Mouse (Mus musculus) lung, embryonic 14.5 days (tissue): ENCODE measurements around the gene Nabp1. TPM values are rescaled to one million over a fixed set of nuclear protein-coding genes. Genes with fewer than 3 reads are reported as not detected.
"Not testable (repeated sequence)": the region's sequence is repeated elsewhere in the genome, so short reads cannot be mapped to it uniquely, and the experiment has no call there.

ENCODE experiments used
- ATAC-seq: fragments of 200-750 bp; cut with Nextera tagmentation; 2 replicates; pipeline ENCODE4 v1.8.0; 2017; ENCODE audit warnings: mild to moderate bottlenecking, moderate TSS enrichment, moderate library complexity; ENCODE audit not compliant: insufficient read depth
- DNase-seq: peaks from one replicate; pipeline ENCODE4 v3.0.0-alpha.2; 2015
- H3K27ac ChIP-seq: fragments of 300-500 bp; sonication (generic); 2 replicates; pipeline ENCODE4 v1.5.1; 2014; ENCODE audit warnings: low read depth, mild to moderate bottlenecking, moderate library complexity
- H3K27me3 ChIP-seq: fragments of 300-500 bp; sonication (generic); 2 replicates; pipeline ENCODE4 v1.6.1; 2014; ENCODE audit warnings: low read length, control low read depth; ENCODE audit not compliant: insufficient read depth
- H3K36me3 ChIP-seq: fragments of 300-500 bp; sonication (generic); 2 replicates; pipeline ENCODE4 v1.6.1; 2014; ENCODE audit warnings: control low read depth; ENCODE audit not compliant: insufficient read depth
- H3K4me1 ChIP-seq: fragments of 300-500 bp; sonication (generic); 2 replicates; pipeline ENCODE4 v1.6.1; 2014; ENCODE audit warnings: antibody characterized with exemption, control low read depth; ENCODE audit not compliant: insufficient read depth
- H3K4me2 ChIP-seq: fragments of 300-500 bp; sonication (generic); 2 replicates; pipeline ENCODE4 v1.6.1; 2014; ENCODE audit warnings: mild to moderate bottlenecking
- H3K4me3 ChIP-seq: fragments of 300-500 bp; sonication (generic); 2 replicates; pipeline ENCODE4 v1.5.1; 2014; ENCODE audit warnings: low read depth, low read length
- H3K9ac ChIP-seq: fragments of 300-500 bp; sonication (generic); 2 replicates; pipeline ENCODE4 v1.6.1; 2014
- H3K9me3 ChIP-seq: fragments of 300-500 bp; sonication (generic); 2 replicates; pipeline ENCODE4 v1.6.1; 2016; ENCODE audit warnings: low read depth, low read length, control low read depth
- CTCF ChIP-seq: IDR thresholded peaks from 2 replicates; pipeline ENCODE4 v1.5.1; 2016; ENCODE audit warnings: antibody characterized with exemption, low read depth
- WGBS: fragments of 180-500 bp; shearing (Covaris S2); extraction: QIAGEN DNeasy Blood & Tissue Kit; methylation state at CpG from one replicate; pipeline ENCODE4 v1.1.7; 2014; 5-methylcytosine and 5-hydroxymethylcytosine counted together
- polyA plus RNA-seq: library from polyadenylated mRNA; unstranded; fragments of >200 nt; fragmentation: Nextera tagmentation; extraction: Ambion mirVana; gene quantifications from 2 replicates; pipeline ENCODE4 v1.2.1, GENCODE M21; 2014

The Nabp1 gene
- polyA plus RNA-seq, 1 experiment from 2014 or later = 5.6 TPM

GRCm38 (mm10) chr1:51457249-51457648, 21.0 kb downstream of the Nabp1 start:
- H3K9ac ChIP-seq = no peak overlapping the region
- no peak for TF ChIP-seq CTCF
- H3K4me2 ChIP-seq = no peak overlapping the region
- H3K27me3 ChIP-seq = no peaks in the 10 kb centered on the region
- H3K4me3 ChIP-seq = no peak overlapping the region
- ATAC-seq (peak; percentile 74), DNase-seq (peak; percentile 63)
- H3K9me3 ChIP-seq = no peaks in the 10 kb centered on the region
- WGBS = 30% methylated on average over 3 of the region's 3 CpGs
- no peaks in the 10 kb centered on the region for H3K36me3 ChIP-seq
- peaks cover 3% of the 10 kb centered on the region; the same call in 1 of the 2 replicates for H3K4me1 ChIP-seq
- no peak overlapping the region for H3K27ac ChIP-seq

- Histone ChIP-seq H3K4me2 (no peak overlapping the region), H3K27ac (no peak overlapping the region), H3K4me1 (no peaks in the 10 kb centered on the region), H3K36me3 (no peaks in the 10 kb centered on the region), H3K27me3 (no peaks in the 10 kb centered on the region), H3K9me3 (no peaks in the 10 kb centered on the region), H3K9ac (no peak overlapping the region), H3K4me3 (no peak overlapping the region)
- TF ChIP-seq CTCF = no peak
- no peak for DNase-seq
- no peak for ATAC-seq
- 45% methylated on average over 2 of the region's 2 CpGs for WGBS
Observed at GRCm38 (mm10) chr1:51448789-51449188, 29.4 kb downstream of the Nabp1 start.

- H3K36me3 ChIP-seq = no peaks in the 10 kb centered on the region
- H3K9ac ChIP-seq = no peak overlapping the region
- H3K27ac ChIP-seq = no peak overlapping the region
- 0 out of 2 replicates have a peak, but pooled peaks have one; percentile 17 for TF ChIP-seq CTCF
- no peaks in the 10 kb centered on the region for H3K9me3 ChIP-seq
- peak; percentile 31; the same call in 1 of the 2 replicates for ATAC-seq
- H3K4me1 ChIP-seq = no peaks in the 10 kb centered on the region
- DNase-seq = peak; percentile 65
- H3K4me2 ChIP-seq = no peak overlapping the region
- WGBS = 37% methylated on average over 9 of the region's 9 CpGs
- H3K4me3 ChIP-seq = no peak overlapping the region
- no peaks in the 10 kb centered on the region for H3K27me3 ChIP-seq
Observed at GRCm38 (mm10) chr1:51445854-51446460, 32.3 kb downstream of the Nabp1 start.

- H3K4me2 ChIP-seq = no peak overlapping the region
- H3K27ac ChIP-seq = no peak overlapping the region
- no peaks in the 10 kb centered on the region for H3K27me3 ChIP-seq
- TF ChIP-seq CTCF = no peak
- ATAC-seq = no peak
- 66% methylated on average over 5 of the region's 5 CpGs for WGBS
- DNase-seq = no peak
- no peaks in the 10 kb centered on the region for H3K4me1 ChIP-seq
- no peak overlapping the region for H3K9ac ChIP-seq
- H3K4me3 ChIP-seq = no peak overlapping the region
- no peaks in the 10 kb centered on the region for H3K9me3 ChIP-seq
- no peaks in the 10 kb centered on the region for H3K36me3 ChIP-seq
Observed at GRCm38 (mm10) chr1:51445161-51445853, 32.9 kb downstream of the Nabp1 start.

GRCm38 (mm10) chr1:51429775-51430174, 48.5 kb downstream of the Nabp1 start:
- Histone ChIP-seq H3K4me1 (no peaks in the 10 kb centered on the region), H3K36me3 (no peaks in the 10 kb centered on the region), H3K9me3 (no peaks in the 10 kb centered on the region), H3K4me2 (no peak overlapping the region), H3K27ac (no peak overlapping the region), H3K27me3 (no peaks in the 10 kb centered on the region), H3K4me3 (no peak overlapping the region), H3K9ac (no peak overlapping the region)
- TF ChIP-seq CTCF = no peak
- 31% methylated on average over 1 of the region's 1 CpGs for WGBS
- ATAC-seq (no peak), DNase-seq (no peak)

- TF ChIP-seq CTCF = no peak
- Histone ChIP-seq H3K27ac (no peak overlapping the region), H3K27me3 (no peaks in the 10 kb centered on the region), H3K9ac (no peak overlapping the region), H3K4me2 (no peak overlapping the region), H3K4me3 (no peak overlapping the region), H3K9me3 (no peaks in the 10 kb centered on the region), H3K4me1 (no peaks in the 10 kb centered on the region), H3K36me3 (no peaks in the 10 kb centered on the region)
- 89% methylated on average over 9 of the region's 9 CpGs for WGBS
- DNase-seq = no peak
- ATAC-seq = no peak
Observed at GRCm38 (mm10) chr1:51426298-51426697, 51.9 kb downstream of the Nabp1 start.

- WGBS = 89% methylated on average over 8 of the region's 8 CpGs
- H3K27me3 ChIP-seq, H3K9ac ChIP-seq, ATAC-seq, H3K4me3 ChIP-seq, DNase-seq, H3K27ac ChIP-seq, H3K4me2 ChIP-seq, H3K9me3 ChIP-seq, H3K4me1 ChIP-seq, H3K36me3 ChIP-seq: not testable (repeated sequence)
Observed at GRCm38 (mm10) chr1:51421029-51421428, 57.2 kb downstream of the Nabp1 start.
